Mouse (Mus musculus) heart, adult 18-20 months (tissue): ENCODE measurements around the gene Grpel1. TPM values are rescaled to one million over a fixed set of nuclear protein-coding genes. Genes with fewer than 3 reads are reported as not detected.

Experiments used
- DNase-seq, 2 experiments: peaks; one replicate each; pipeline ENCODE4 v3.0.0; 2021 to 2022; ENCODE audit warnings: mixed read lengths in 1 of 2
- total RNA-seq, 2 experiments: library from RNA; stranded (reverse); gene quantifications; 2 replicates each; pipeline ENCODE4 v1.2.3; 2021

Gene Grpel1
- total RNA-seq, 2 experiments from 2014 or later: 66.0 to 69.3 TPM

DNA sequence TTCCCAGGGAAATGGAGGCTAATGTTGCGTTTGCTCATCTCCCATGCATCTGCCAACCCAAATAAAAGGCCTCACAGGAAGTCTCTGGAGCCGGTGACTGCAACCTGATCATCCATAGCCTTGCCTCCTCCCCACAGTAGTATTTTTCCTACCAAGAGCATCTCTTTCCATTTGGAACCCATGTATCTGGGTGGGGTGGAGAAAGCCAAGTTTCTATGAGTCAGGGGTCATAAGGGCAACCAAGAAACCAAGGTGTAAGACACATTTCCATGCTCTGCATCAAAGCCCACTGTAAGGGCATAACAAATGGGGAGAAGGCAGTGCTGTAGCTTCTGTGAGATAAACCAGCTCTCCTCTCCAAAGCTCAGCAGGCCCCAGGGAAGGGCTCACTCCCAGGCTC lies 3.6 kb upstream of the Grpel1 start:
- no peak for DNase-seq

DNA sequence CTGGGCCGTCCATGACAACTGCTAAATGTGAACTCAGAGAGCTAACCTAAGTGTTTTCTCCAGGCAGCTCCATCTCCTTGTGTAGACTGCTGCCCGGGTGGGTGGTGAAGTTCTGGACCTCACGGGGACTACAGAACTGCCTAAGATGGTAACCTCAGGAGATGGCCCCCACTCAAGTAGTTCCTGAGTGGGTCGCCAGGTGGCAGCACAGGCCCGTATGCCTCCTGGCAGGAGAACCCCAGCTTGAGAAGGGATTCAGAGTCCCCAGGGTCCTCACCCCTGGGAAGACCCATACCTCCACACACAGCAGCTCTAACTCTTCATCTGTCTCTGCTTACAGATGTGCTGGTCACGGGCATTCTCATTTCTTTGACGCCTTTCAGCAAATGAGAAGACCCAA lies 2.0 kb upstream of the Grpel1 start:
- peak; percentile 71 to 91 for DNase-seq

DNA sequence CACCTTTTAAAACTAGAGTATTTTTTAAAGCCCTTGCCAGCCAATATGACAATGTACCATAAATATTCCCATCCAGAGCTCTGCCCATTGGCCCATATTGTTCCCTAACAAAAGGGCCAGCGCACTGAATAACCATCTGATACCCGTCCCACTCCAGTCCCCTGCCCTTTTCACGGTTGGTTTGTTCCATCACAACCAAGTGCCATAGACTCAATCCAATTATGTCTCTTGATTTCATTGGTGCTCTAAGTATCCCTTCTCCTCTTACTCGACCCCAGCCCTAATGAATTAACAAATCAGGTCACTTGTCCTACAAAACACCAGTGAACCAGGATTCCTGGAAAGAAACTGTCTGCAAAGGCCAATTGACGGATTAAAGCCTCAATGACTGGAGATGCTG lies 1.4 kb upstream of the Grpel1 start:
- DNase-seq: no peak

DNA sequence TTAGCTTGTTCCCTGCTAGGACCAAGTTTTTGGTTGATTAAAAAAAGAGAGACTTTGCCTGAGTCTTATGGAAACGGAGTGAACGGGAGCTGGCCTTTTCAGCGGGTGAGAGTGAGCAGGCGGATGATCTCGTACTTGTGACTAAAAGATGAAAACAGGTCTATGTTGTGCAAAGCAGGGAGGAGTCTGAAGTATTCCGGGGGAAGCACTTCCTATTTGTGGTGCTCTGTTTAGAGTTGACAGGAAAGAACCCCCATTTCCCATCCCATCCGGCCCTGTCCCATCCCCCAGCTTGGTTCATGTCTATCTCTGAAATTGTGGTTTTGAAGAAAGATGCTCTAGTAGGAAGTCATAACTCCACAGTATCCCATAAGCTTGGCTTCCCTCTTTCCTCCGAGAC lies 1.1 kb downstream of the Grpel1 start:
- no peak for DNase-seq

DNA sequence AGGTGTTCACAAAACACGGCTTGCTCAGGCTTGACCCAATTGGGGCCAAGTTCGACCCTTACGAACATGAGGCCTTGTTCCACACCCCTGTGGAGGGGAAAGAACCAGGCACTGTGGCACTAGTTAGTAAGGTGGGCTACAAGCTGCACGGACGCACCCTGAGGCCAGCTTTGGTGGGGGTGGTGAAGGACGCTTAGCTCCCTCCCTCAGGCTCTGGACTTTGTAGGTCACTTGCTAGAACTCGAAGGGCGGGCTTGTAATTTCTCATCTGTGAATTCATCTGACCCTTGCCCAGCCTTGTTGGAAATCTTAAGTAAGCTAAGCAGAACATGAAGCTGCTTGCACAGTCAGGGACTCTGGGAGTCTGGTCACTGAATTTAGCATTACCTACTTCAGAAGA lies 6.4 kb downstream of the Grpel1 start:
- no peak for DNase-seq

DNA sequence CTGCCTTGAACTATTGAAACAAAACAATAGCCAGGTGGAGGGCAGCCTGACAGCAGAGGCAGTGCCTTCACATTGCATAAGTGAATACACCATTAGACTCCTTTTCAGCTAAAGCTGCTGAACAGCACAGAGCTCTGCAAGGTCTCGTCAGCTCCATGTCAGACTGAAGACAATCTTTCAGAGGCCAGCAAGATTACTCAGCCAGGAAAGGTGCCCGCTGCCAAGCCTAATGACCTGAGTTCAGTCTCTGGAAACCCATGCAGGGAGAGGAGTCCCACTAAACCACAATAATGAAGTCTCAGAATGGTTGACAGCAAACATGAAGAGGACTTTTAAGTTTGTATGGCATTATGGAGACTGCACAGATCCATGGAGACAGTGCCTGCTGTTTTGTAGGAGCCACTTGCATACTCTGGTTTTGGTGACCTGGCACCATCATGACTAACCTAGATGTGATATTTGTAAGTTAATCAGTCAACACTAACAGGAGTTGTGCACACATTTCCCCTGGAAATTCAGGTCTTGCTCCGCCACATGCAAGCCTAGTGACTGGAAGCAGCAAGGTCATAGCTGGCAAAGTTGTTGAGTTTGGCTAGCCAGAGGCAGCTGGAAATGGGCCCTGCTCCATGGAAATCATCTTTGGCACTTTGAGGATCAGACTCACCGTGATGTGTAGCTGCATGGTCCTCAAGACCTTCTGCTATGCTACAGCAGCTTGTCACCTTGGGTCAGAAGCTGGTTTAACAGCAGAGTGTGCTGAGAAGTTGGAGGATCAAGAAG lies 8.3 kb downstream of the Grpel1 start:
- no peak for DNase-seq

DNA sequence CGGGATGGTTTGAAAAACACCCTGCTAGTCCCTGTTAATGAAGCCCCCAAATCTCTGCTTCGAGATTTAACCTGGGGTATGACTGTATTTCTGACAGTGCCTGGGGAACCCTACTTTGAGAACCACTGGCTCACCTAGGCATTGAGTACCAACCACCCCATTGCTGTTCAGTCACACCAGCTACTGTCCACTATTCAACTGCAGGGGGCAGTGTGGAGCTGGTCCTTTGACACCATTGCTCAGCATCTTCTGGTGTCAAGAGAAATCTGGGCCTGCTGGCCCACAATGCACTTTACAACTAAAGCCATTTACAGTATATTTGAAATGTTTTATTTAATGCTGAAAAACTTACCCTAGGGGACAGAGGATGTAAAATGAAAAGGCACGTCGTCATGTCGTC lies 9.5 kb downstream of the Grpel1 start:
- DNase-seq: peak; percentile 56 to 80

DNA sequence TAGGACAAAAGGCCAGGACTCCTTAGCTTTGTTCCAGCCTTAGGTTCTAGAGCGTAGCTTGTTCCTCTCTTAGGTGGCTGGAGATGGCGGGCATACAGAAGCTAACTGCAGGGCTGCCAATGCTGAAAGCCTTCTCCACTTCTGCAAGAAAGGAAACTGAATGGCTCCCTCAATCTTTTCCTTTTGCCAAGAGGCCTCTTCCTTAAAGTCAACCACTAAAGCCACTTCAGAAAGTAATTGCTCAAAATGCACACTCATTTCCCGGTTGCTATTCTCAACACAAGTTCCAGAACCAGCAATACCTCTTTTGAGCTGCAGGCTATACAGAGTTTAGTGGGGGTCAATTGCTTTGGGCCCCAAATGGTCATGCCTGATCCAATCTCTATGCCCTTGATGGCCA lies 12.7 kb downstream of the Grpel1 start:
- DNase-seq: no peak

DNA sequence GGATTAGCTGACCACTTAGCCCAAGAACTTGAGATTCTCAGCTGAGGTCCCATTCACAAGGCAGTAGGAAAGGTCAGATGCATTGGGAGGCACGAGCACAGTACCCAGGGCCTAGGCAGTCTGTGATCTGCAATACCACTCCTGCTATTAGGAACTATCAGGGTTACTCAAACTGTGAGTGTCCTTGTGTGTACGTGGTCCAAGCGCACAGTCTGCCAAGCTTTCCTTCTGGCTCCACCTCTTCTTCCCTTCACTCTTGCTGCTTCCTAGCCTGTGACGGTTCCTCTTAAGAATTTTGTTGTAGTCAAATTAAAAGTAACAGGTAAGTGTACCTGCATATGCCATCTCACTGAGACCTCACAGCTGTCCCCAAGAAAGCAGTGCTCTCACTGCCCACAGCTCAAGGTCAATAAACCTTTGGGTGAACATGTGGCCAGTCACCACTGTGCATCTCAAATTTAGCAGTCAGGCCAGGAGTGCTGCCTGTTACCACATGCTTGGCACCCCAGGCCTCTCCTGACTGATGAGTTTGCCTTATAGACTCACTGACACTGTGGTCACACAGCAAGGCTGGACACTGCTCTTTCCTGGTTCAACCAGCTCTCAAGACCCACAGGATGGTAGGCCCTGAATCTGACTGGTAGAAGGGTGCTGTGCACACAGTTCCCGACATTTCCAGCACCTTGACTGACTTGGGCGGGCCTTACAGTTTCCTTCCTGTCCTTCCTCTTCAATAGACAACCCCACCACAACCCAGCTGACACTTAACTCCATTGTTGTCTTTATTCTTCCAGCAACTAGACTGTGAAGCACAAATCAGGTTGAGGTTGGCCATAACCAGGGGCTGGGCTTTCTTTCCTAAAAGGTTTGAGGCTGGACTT lies 14.0 kb downstream of the Grpel1 start:
- peak in 1 of 2 experiments; percentile 28 for DNase-seq

DNA sequence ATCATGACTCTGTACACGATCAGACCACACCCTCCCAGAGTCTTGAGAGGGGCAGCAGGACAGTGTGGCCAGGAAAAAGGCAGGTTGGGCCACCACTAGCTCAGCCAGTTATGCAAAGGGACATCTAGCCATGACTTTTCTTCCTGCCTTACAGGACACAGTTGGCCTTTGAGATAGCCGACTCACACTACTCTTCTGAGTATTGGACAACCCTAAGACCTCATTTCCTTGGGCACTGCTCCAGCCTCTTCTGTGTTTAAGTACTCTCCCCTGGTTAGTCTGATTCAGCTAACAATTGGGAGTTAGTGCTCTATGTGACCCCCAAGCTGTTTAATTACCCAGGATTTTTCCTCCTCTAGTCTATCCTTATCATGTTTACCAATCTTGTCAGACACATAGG lies 14.9 kb downstream of the Grpel1 start:
- DNase-seq: no peak

DNA sequence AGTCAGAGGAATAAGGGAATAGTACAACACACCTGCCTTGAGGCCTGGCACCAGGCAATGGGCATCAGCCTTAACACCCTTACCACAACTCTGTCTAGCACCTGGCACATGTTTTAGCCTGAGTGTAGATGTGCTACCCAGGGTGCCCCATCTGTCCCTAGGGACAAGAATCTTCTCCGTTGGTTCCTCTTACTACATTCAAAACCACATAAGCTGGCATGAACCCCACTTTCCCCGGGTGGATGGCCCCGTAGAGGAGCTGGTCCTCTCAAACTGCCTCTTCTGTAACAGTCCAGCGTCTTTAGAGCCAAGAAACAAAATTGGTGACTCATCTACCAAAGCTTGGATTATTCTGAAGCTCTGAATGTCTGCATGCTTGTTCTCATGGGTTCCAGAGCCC lies 15.6 kb downstream of the Grpel1 start:
- peak in 1 of 2 experiments; percentile 18 for DNase-seq

DNA sequence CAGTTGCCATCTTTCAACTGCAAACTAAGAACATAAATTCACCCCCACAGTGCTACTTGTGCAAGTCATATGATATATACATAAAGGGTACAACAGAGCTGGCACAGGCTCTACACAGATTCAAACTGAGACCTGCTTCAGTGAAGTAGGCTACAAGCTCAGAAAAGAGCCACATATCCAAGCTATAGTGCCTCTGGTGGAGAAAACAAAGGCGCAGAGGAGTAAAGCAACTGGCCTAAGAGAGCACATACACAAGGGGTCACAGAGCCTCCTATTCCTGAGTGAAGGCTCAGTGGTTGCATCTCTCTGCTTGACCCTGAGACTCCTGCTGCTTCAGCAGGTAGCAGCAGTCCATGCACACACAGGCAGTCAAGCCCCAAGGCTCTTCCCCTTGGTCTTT lies 16.3 kb downstream of the Grpel1 start:
- no peak for DNase-seq

DNA sequence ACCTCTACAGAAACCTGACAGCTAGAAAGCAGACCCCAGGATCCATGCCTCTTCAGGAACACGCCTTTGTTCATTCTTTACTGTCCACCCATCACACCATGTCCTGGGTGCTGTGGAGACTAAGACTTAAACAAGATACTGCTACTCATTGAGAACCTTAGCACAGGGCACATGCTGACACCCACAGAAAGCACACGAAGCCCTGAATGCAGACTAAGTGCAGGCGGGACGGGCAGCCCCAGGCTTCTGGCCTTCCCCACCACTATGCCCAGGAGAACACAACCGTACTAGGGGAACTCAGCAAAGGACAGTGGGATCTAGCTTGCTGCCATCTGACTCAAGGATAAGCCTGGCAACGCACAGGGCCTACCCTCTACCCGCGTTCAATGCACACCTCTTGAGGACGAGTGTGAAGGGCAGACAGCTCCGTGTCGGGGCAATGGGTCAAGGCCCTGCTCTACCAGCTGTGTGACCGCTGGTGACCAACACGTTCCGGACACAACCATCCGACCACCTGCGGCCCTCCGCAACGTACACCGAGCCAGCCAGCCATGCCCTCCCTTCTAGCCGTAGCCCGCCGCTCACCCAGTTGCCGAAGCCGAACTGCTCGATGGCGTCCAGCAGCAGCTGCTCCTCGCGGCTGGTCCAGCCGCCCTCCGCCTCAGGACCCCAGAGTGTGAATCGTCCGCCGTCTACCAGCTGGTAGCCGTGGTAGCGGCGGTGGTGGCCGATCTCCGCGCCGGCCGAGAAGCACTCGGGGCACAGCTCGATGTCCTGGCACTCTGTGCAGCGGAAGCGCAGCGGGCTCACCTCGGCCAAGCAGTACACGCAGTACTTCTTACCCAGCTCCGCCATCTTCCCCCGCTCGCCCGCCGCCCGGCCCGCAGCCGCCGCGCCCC lies 18.7 kb downstream of the Grpel1 start:
- DNase-seq: peak in 1 of 2 experiments; percentile 59

DNA sequence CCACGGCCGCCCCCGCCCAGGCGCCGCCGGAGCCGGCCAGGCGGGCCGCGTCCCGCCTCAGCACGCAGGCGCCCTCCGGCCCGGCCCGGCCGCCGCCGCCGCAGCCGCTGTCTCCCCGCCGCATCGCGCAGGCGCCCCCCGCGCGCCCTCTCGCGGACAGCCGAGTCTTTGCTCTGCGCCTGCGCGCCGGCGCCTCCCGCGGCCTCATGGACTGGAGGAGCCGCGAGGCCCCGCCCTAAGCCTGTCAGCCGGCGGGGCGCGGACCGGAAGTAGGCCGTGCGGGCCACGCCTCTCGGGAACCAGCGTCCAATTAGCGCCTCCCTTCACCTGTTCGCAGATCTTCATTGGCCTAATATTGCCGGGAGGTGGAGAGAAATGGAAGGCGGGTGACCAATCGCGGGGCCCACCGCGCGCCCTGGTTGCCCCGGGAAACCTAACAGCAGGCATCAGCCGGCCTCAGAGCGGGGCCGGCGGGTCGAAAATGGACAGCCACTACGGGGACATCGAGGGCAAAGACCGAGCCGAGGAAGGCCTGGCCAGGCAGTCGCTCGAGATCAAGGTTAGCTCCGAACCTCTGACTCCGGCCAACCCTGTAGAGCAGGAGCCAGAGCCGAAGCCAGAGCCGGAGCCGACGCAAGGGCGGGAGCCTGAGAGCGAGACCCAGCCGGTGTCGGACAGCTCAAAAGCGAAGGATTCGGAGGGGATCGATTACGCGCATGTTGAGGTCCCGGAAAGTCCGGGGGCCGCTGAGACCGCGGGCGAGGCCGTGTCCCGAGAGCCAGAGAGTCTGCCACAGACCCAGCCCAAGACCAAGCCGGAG lies 19.6 kb downstream of the Grpel1 start, which contains the start of the genes Tada2b and Ccdc96:
Gene Tada2b, minus strand, starts transcription at position 115 of the 820 bp plus-strand sequence.
Gene Ccdc96, plus strand, starts transcription at position 418 of the 820 bp plus-strand sequence.
- peak; percentile 94 to 99 for DNase-seq

DNA sequence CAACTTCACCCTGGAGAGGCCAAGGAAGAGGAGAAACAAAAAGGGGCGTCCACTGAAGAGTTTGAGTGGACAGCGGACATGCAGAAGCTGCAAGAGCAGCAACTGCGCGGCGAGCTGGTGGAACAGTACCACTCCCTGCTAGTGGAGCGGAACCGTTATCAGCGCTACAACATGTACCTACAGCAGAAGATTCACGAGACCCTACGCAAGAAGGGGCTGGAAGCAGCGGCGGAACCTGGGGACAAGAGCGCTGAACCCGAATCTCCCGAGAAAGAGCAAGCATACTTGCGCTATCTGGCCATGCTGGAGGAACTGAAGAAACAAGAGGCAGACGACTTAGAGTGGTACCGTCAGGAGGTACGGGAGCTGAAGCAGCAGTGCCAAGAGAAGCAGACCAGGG lies 20.5 kb downstream of the Grpel1 start:
- no peak for DNase-seq

DNA sequence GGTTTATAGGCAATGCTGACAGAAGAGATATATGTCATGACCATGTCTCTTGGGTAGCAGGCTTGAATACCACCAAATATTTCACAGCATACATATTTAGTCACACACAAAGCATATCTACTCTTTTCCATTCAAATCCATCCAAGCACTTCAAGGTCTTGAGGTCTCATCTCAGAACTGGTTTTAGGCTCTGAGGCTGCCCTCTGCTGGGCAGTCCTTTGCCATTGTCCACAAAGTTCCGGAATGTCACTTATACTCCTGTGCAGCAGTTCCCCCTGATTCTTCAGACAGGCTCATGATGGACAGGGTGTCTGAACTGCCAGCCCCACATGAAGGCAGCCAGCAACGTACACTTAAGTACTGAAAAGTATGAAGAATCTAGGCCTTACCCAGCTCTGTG lies 24.4 kb downstream of the Grpel1 start:
- DNase-seq: peak; percentile 42 to 59

DNA sequence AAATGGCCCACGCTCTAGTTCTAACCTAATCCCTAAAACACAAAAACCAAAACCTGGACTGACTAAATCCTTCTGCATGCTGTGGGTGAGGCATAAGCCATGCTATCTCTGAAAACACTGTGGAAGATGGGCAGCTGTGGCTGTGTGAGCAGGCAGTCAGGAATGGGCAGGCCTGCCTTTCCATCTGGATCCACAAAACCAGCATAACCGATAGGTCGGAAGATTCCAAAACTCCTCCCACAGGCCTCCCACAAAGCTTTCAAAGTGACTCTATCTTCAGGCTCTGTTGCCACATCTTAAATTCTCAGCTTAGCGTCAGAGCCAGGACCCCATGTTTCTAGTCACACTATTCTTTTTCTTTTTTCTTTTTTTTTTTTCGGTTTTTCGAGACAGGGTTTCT lies 29.1 kb downstream of the Grpel1 start:
- DNase-seq: no peak

DNA sequence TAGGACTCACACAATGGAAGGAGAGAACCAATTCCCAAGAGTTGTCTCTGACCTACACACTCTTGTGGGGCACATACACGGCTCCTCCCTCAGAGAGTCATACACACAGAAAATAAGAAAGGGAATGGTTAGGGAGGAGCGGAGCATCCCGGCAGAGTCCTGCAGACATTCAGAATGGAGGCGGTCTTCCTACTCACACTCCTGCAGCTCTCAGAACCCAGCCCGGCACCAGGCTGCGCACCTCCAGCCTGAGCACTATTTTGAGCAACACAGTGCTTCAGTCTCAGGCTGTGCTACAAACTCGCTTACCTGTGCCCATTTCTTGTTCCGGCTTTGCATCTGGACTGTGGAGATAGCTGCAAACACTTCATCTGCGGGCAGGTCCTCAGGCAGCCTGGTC lies 29.9 kb downstream of the Grpel1 start:
- no peak for DNase-seq

DNA sequence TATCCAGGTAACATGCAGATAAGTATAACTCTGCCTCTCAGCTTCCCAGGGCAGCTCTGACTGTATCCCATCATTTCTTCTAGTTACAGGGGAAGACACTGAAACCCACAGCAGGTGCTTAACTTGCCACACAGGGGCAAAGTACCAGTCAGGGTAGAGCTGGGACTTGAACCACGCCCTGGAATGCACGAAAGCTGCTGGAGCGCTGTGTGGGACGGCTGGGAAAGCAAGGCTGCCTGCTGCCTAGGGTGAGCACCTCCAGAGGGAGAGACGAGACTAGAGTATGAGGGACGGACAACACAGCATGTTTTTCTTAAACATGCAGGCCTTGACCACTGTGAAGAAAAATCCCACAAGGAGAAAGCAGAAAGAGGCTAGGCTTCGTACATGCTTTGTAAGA lies 40.4 kb downstream of the Grpel1 start:
- no peak for DNase-seq

DNA sequence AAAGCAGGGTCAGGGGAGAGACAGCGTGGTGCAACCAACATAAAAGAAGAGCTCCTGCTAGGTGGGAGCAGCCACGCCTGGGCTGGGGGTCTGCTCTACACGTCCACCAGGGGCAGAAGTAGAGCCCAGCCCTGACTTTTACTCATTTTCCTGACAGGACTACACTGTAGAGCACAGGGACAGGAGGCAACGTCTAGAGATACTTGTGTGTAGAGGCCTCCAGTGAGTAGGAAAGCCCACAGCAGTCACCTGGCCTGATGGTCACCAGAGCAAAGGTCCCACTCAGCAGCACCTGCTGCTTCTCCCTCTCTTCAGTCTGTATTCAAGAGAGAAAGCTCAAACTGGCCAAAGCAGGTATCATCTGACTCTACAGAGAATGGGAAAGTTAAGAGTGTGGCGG lies 40.8 kb downstream of the Grpel1 start:
- DNase-seq: no peak

DNA sequence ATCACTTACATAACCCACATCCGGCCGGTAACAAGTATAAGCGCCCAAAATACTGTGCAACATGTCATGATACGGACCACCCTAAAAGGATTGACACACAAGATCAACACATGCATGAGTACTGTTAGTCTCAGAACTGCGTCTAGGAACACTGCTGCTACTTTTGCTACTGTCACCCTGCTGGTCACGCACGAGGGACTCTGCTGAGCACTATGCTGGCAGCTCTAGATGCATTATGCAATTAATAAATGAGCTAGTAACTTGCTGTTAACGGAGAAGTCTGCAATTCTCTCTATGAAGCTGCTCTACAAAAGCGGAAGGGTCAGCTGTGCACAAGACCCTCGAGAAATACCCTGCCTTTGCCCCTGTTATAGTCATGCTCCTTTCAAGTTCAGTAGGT lies 43.6 kb downstream of the Grpel1 start:
- DNase-seq: no peak
